Mouse (Mus musculus) natural killer cell, adult 2 months (primary cell): Measurements from ENCODE around the gene Cab39l.
A peak's percentile ranks its signal among the peaks of the same experiment; 100 is the strongest.
"Not testable (repeated sequence)": the region's sequence is repeated elsewhere in the genome, so short reads cannot be mapped to it uniquely, and the experiment has no call there.

Source experiments
- DNase-seq, 2 experiments: peaks; one replicate each; pipeline ENCODE4 v3.0.0; 2022; ENCODE audit warnings: low spot score in 2 of 2

Gene Cab39l

DNA sequence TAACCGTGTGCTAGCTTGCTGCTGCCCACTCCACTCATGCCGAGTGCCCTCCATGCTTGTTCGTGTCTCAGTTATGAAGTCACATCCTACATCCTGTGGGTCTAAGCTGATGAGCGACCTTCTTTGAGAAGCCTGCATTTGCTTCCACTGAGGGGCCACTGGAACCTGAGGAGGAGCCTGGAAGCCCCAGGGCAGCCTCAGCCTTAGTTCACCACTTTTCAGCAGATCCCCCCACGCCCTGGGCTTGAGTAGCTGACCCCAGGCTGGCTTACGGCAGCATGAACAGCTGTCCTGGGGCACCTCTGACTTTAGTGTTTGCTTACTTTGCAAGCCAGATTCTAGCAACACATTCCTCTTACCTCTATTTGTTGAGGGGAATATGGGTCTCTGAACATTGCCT, 126.0 kb downstream of the Cab39l start:
- no peak for DNase-seq

DNA sequence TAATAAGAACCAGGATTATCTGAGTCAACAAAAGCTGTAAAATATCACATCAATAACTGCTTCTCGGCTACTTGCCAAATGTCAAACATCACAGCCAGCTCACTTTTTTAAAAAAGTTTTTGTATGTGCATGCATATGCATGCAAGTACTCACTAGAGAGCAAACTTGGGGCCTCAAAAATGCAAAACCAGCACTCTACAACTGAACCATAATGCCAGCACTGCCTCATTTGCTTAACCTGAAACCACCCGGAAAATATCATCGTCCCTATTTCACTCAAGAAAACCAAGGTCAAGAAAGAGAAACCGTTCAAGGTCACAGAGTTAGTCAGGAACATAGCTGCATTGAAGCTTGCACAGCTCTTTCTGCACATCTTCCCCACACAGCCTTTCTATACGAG, 135.6 kb downstream of the Cab39l start:
- no peak for DNase-seq

DNA sequence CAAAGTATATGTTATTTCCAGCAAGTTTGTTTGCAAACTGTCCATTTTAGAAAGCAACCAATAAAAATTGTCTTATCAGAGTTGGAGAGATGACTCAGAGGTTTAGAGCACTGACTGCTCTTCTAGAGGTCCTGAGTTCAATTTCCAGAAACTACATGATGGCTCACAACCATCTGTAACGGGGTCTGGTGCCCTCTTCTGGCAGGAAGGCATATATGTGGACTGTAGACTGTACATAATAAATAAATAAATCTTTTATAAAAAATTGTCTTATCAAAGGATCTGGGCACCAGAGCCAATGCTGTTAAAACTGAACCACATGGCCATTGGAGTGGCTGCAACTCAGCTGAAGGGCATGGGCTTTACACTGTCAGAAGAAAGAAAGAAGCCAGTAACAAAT, 149.8 kb downstream of the Cab39l start:
- peak in 1 of 2 experiments; percentile 39 for DNase-seq

DNA sequence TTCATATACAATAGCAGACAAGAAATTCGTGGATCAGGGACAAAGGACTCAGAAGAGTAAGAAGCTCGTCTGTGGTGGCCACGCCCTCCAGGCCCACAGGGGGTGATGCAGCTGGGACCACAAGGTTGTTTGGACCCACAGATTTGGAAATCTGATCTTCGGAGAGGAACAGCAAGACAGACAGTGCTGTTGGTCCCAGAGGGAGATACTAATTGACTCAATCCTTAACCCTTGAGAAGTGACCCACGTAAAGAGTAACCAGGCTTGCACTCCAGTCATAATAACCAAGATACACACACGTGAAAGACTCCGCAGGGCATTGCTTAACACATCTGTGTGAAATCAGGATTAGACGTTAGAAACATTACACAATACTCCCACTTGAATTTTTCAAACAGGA, 151.1 kb downstream of the Cab39l start:
- no peak for DNase-seq

DNA sequence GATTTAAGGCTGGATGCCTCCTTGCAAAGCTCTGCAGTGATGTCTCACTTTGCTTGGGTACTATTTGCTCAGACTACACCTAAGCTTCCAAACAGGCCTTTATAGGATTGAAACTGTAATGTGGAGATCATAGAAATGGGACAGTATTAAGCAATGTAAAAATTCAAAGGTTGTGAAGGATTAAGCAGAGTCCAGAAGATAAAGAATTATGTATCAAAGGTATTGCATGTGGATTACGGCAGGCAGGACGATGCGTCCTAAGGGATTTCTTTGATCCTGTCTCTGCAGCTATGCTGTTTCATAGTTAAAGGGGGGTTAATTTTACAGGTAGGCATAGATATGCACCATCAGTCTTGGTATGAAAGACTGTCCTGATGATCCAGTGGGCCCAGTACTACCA, 151.8 kb downstream of the Cab39l start:
- no peak for DNase-seq

DNA sequence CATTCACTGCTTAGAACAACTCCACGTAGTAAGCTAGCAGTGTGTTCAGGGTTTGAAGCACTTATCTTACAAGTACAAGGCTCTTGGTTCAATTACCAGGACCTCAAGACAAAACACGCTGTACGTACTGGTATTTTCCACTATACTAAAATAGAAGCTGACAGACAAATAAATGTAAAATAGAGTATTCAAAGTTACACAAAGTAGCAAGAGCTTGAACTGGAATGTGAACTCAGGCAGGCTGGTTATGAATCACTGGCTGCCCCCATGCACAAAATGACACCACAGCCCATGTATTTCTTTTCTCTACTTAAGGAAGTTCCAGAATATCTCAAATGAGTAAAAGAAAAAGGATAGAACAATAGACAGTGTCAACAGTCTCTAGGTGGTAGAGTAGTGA, 154.2 kb downstream of the Cab39l start:
- DNase-seq = no peak

DNA sequence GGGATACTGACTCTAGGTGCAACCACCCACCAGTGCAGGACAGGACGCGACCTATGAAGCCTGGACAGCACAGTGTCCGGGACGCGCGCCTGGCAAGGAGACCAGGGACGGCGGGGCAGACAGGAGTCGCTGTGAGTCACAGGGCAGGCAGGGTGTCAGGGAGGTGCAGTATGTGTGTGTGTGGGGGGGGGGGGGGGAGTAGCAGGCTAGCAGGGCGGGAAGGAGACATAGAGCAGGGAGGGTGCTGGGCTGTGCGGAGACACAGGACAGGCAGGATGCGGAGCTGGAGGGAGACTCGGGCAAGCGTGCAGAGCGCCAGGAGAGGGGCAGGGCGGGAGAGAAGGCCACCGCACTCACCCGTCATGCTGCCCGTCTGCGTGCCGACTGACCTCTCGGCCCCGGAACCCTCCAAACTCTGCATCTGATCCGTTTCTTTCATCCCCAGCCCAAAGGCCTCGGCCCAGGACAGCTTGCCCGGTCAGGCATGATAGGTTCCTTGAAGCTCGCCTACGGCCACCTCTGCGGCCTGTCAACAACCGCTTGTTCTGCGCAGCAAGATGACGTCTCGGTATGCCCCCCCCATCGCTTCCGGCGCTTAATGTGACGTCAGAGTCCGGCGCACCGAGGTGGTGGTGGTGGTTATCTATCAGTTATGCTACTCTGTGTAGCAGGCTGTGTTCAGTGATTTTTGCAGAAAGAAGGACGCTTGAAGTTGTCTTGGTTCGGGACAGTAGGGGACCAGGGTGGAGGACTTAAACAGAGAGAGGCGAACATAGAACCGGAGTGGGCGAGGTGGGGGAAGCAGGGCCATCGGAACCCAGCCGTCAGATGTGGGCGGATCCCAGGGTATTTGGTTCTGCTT, 156.9 kb downstream of the Cab39l start, which contains the start of gene Cdadc1:
Gene Cdadc1 (minus strand): TSS at position 562 of the 862 bp plus-strand sequence.
- peak; percentile 96 to 98 for DNase-seq

DNA sequence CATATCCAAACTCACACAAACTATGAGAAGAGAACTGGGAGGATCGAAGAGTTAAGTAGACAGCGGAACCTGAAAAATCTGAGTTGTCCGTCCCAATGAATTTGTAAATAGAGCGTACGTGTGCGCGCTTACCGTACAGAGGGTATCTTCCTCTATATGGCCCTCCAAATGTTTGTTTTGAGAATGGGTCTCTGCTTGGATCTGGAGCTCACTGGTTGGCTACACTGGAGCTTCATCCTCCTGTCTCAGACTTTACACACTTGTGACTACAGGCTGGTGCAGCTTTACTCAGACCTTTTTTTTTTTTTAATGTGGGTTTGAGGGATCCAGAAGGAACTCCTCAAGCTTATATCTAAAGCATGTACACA, 157.5 kb downstream of the Cab39l start:
- no peak for DNase-seq

DNA sequence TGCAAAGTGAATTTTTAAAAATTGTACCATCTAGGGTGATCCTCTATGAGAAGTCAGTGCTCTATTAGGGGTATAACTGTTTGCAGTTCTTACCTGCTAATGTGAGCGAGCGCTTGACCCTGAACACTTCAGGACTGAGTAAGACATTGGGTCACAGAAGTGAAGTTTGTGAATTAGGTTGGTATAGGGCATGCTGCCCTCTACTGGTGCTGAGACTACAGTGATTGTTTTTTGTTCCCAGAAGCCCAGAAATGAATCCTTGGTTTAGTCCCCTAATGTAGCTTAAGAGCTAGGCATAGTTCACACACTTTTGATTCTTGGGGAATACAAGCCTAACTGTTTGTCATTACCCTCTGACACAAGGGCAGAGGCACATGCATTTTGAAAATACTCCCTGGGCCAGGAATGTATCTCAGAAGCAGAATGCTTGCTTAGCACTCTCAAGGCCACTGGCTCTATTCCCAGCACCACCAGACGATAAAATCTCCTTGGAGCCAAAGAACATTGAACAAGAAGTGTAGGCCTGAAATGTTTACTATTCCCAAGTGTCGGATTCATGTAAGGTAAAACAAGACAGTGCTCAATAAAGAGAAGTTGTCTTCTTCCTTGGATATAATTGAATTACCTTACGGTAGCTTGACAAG, 163.4 kb downstream of the Cab39l start:
- peak in 1 of 2 experiments; percentile 20 for DNase-seq

DNA sequence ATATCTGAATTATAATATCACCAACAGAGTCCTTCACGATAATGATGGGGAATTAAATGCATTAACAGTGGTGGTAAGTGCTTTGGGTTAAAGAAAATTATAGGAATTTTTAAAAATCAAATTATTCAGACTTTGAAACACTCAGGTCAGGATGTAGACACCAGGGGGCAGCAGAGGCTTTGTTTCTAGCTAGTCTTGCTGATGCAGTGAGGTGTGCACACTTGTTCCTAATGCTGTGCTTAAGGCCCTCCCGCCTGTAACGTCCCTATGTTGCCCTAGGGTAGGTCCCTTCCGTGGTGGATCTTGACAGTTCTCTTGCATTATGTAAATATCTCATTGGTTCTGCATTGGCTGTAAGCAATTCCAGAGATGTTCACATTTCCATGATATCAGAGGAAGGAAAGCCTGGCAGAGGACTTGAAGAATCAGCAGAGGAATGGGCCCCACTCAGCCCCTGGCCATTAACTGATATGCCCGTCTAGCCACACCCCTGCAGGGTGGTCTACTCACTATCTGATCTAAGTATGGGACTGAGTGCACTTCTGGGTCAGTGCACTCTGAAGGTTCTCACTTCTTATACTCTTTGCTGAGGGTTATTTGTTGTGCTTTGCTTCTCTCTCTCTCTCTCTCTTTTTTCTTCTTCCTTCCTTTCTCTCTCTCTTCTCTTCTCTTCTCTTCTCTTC, 165.0 kb downstream of the Cab39l start:
- peak; percentile 47 to 74 for DNase-seq

DNA sequence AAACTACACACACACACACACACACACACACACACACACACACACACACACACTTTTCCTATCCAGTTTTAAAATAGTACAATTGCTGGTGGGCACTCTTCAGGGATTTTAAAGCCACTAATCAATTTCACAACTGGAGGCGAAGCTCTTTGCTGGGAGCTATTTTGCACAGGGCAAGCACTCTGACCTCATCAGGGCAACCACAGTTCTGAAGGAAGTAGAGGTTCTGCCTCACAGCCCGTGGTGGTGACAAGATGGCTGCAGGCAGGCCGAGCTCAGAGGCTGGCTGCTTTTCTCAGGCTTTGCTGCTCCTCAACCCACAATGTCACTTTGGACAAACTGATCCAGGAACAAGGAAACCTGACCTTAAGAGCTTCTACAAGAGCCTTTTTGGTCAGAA, 166.2 kb downstream of the Cab39l start:
- DNase-seq = no peak

DNA sequence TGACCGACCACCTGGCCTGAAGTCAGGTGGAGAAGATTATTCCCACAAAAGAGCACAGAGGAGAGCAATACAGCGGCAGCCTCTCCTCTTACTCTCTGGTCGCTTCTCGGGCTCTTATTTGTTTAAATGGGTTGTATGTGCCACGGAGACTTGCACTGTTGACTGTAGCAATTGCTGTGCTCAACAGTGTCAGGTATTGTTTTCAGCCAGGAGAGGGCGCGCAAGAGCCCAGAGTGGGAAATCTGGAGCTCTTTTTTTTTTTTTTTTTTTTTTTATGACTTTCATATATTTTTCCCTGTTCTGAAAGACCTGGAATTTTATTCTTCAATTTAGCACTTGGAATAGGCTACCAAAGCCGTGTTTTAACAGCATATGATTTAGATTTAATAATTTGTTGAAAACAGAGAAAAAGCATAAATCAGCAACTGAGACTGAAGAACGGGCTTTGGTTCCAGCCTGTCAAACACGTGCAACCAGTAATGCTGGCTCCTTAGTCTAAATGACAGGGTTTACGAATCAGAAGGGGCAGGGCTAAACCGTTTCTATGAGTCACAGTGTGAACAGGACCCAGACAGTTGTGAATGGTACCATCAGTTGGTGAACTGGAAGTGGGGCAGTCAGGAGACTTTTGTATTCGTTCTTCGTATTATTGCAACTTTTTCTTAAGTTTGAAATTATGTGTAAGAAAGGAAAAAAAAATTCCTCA, 172.3 kb downstream of the Cab39l start:
- DNase-seq = peak in 1 of 2 experiments; percentile 29

DNA sequence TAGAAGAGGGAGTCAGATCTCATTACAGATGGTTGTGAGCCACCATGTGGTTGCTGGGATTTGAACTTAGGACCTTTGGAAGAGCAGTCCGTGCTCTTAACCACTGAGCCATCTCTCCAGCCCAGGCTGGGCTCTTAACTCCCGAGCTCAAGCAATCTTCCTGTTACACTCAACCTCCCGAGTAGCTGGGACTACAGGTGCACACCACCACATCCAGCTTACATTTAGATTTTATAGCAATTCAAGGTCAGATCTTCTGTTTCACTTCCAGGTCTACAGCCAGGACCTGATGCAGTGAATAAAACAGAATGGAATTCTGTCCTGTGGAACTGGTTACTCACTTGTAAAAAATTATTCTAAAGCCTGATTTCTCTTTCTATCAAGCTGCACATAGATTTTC, 173.4 kb downstream of the Cab39l start:
- not testable (repeated sequence) for DNase-seq

DNA sequence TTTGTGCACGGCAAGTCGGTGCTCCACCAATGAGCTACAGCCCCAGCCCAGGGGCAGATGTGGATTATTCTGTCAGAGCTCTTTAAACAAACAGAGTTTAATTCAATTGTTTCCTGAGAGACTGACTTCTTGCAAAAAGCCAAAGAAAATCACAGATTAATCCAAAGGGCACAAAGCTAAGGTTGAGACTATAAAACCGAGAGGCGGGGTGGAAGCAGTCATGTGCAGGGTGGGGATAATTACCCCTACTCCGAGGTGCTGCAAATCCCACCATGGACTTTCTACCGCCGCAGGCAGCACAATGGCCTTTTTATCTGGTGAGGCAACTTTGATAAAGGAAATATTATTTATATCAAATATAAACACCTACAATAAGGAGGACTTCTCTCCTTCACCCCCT, 176.0 kb downstream of the Cab39l start:
- DNase-seq = no peak

DNA sequence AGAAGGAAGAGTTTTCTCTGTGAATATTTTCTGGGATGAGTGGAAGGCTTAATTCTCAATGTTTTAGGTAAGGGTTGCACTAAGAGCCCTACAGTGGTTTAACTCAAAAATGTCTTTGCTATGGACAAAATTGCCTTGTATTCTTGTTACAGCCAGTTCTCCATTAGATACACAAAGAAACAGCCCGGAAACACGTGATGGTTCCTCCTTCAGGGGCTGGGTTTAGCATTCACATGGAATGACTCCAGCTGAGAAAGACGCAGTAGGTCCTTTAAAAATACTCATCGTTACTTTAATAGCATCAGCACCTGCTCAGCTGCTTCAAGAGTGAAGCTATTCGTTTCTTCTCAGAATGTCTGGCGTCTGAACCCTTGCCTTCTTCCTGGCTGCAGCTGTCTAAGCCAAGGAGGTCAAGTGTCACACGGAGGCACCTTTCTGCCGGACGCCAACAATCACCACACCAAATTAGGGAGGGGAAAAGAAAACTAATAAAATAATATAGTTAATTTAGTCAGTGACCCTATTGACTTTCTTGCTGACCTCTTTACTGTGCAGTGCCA, 183.6 kb downstream of the Cab39l start:
- DNase-seq = no peak

DNA sequence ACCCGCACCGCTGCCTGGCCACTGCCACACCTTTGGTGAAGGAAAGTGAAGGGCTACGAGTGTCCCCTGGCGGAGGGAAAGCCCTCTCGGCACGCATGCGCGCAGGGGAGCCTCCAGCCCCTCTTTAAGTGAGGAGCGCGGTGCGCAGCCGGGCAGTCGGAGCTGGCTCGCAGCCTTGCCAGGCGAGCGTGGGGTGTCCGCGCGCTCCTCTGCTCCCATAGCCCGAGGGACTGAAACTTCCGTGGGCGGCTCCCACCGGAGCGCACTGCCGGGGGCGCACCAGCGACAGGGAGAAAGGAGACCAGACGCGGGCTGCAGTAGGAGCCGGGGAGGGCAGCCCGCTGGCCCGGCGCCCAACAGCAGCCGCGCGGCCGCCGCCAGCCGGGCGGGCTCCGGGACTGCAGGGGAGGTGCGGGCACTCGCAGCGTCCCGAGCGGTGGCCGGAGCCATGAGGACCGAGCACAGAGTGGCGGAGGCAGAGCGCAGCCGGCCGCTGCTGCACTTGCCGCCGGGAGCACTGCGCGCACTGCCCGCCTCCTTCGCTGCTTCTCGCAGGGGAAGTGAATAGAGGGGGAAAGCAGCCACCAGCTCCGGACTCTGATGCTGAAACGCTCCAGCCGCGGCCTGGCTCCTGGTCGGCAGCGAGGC, 184.5 kb downstream of the Cab39l start, which contains the start of gene Shisa2:
Gene Shisa2 (plus strand): TSS at position 151 of the 648 bp plus-strand sequence.
- DNase-seq = no peak

DNA sequence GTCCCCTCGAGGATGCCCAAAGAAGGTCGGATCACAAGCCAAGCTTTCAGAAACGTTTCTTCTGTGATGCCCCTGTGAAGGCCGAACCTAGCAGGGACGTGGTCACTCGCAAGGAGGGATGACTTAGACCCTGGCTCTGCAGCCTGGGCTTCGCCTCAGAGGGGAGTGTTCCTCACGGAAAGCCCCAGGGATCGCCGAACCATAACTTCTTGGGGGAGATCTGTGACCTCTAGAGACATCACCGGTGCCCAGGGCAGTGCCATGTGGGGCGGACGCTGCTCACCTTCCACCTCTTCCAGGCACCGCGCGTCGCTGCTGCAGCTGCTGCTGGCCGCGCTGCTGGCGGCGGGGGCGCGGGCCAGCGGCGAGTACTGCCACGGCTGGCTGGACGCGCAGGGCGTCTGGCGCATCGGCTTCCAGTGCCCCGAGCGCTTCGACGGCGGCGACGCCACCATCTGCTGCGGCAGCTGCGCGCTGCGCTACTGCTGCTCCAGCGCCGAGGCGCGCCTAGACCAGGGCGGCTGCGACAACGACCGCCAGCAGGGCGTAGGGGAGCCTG, 185.1 kb downstream of the Cab39l start:
- no peak for DNase-seq

DNA sequence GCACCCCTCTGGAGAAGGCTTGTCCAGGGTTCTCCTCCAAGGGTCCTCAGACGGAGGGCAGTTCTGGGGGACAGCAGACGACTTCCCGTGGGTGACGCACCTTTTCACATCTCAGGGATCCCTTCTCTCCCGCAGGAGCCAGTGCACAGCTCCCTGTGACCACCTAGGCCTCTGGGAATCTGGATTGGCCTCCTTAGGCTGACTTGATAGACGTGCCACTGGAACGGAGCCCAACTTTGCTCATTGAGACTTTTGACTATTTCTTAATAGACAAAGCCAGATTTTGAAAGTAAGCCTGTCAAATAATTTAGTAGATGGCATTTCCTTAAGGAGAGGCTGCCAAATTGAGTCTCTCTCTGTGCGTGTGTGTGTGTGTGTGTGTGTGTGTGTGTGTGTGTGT, 185.9 kb downstream of the Cab39l start:
- DNase-seq = no peak

DNA sequence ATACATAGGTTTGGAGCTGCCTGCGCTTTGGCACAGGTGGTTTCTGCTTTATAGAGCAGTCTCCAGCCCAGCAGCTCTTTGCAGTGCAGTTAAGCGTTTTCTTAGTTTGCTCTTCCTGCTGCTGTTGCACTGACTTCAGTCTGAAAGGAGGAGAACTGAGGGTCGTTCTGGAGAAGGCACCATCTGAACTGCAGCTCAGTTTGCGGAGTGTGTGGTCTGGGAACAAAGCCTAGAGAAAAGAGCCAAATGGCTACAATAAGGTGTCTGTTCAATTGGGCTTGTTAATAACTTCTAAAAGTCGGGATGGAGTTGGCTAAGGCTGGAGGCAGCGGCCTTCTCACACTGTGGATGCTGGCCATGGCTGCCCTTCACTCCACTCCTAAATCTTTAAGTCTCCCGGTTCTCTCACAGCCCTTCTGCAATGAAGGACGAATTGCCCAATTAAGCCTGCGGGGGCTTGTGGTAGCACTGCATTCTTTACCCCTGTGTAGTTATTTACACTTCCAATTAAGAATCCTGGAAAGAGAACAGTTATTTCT, 186.4 kb downstream of the Cab39l start:
- DNase-seq = no peak

DNA sequence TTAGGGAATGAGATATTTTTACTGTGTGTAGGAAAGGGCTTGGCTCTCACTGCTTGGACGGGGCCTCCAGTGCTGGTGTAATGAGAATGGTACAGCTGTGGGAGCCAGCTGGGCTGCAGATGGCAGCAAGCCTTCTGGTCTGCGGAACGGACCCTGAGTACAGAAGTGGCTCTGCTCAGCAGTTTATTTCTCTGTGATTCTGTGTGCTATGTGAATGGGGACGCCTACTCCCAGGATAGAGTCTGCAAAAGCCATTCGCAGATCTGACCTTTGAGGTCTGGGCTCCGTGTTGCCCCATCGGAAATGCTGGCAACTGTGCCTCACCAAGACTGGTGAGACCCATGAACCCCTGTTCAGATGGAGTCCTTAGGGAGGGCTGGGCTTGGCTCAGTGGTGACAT, 187.1 kb downstream of the Cab39l start:
- no peak for DNase-seq

DNA sequence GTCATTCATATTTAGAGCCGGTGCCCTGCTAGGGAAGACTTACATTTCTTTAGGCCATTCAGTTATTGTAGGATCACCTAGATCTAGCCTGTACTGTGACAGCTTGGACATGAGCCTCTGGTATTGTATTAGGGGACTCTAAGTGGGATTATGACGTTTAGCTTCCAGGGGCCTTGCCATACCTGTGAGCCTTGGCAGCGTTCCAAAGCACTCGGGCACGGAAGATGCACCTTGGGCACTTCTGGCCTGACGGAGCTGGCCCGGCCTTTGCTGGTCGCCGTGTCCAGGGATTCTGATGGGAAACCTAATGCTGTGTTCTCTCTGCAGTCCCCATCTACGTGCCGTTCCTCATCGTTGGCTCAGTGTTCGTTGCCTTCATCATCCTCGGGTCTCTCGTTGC, 188.5 kb downstream of the Cab39l start:
- no peak for DNase-seq
